Mouse (Mus musculus) lung, postnatal 0 days (tissue): ENCODE data around the gene Stard3. TPM values are rescaled to one million over a fixed set of nuclear protein-coding genes. Genes with fewer than 3 reads are reported as not detected.

ENCODE experiments used
- ATAC-seq: fragments of 200-750 bp; cut with Nextera tagmentation; 2 replicates; pipeline ENCODE4 v1.8.0; 2017; ENCODE audit warnings: moderate library complexity
- DNase-seq: peaks from one replicate; pipeline ENCODE4 v3.0.0-alpha.2; 2016; ENCODE audit warnings: low spot score
- H3K27ac ChIP-seq: fragments of 300-500 bp; sonication (generic); 2 replicates; pipeline ENCODE4 v1.5.1; 2014; ENCODE audit warnings: antibody characterized with exemption, mild to moderate bottlenecking, low read length, mixed read lengths
- H3K27me3 ChIP-seq: fragments of 300-500 bp; sonication (generic); replicated peaks from 2 replicates; pipeline ENCODE4 v1.6.1; 2014; ENCODE audit warnings: low read length, mixed read lengths; ENCODE audit not compliant: insufficient read depth
- H3K36me3 ChIP-seq: fragments of 300-500 bp; sonication (generic); 2 replicates; pipeline ENCODE4 v1.6.1; 2014; ENCODE audit warnings: low read length, mixed read lengths; ENCODE audit not compliant: insufficient read depth
- H3K4me1 ChIP-seq: fragments of 300-500 bp; sonication (generic); 2 replicates; pipeline ENCODE4 v1.6.1; 2014; ENCODE audit warnings: antibody characterized with exemption, low read depth, low read length, mixed read lengths; ENCODE audit not compliant: insufficient read depth
- H3K4me2 ChIP-seq: fragments of 300-500 bp; sonication (generic); replicated peaks from 2 replicates; pipeline ENCODE4 v1.6.1; 2014; ENCODE audit warnings: low read depth, mild to moderate bottlenecking, low read length, moderate library complexity, mixed read lengths
- H3K4me3 ChIP-seq: fragments of 300-500 bp; sonication (generic); 2 replicates; pipeline ENCODE4 v1.5.1; 2014; ENCODE audit warnings: low read depth, low read length
- H3K9ac ChIP-seq: fragments of 300-500 bp; sonication (generic); replicated peaks from 2 replicates; pipeline ENCODE4 v1.6.1; 2014; ENCODE audit warnings: low read depth, mild to moderate bottlenecking
- H3K9me3 ChIP-seq: fragments of 300-500 bp; sonication (generic); 2 replicates; pipeline ENCODE4 v1.6.1; 2016; ENCODE audit warnings: low read length, mixed read lengths
- CTCF ChIP-seq: IDR thresholded peaks from 2 replicates; pipeline ENCODE4 v1.5.1; 2016; ENCODE audit warnings: antibody characterized with exemption, mild to moderate bottlenecking
- EP300 ChIP-seq: IDR thresholded peaks from 2 replicates; pipeline ENCODE4 v1.6.1; 2016; ENCODE audit warnings: antibody characterized with exemption, mild to moderate bottlenecking, control low read depth
- WGBS: fragments of 180-500 bp; shearing (Covaris S2); extraction: QIAGEN DNeasy Blood & Tissue Kit; methylation state at CpG from one replicate; pipeline ENCODE4 v1.1.7; 2014; 5-methylcytosine and 5-hydroxymethylcytosine counted together
- polyA plus RNA-seq: library from polyadenylated mRNA; unstranded; fragments of >200 nt; fragmentation: Nextera tagmentation; extraction: Ambion mirVana; gene quantifications from 2 replicates; pipeline ENCODE4 v1.2.1, GENCODE M21; 2015

Stard3 gene
- polyA plus RNA-seq, 1 experiment from 2014 or later: 73.1 TPM

- ATAC-seq (peak; percentile 57), DNase-seq (peak; percentile 78)
These were observed 590 bp upstream of the Stard3 start for GRCm38 (mm10) chr11:98357396-98358160.

DNA sequence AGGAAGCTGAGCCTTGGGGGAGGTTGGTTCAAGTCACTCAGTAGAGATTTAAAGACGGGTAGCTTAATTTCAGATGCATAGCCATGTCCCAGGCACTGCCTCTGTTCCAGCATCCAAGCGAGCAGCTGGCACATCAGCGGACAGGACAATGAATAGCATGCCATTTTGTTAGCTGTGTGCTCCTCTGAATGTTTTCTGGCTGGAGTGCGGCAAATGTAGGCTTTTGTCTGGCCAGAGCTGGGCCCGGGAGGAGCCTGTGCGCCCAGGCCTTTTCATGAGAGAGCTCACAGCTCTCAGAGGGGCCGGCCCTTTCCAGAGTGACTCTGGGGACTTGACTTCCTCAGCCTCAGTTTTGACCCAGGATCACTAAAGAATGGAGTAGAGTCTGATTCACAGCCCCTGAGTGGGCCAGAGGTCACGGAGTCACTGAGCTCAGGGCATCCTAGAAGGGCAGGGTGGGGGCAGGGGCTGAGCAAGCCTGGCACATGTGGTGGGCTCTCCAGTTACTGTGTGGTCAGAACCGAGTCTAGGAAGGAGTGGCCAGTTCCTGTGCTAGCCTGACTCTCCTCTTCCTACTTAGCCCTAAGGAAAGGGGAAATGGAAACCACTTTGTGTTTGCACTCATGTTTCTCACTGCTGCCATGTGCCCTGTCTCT lies 2.8 kb downstream of the Stard3 start:
- WGBS: 65% methylated on average over 9 of the region's 9 CpGs
- peaks cover 44% of the 10 kb centered on the region for H3K4me1 ChIP-seq
- no peak overlapping the region for H3K4me3 ChIP-seq
- H3K9me3 ChIP-seq: no peaks in the 10 kb centered on the region
- H3K4me2 ChIP-seq: peak overlapping the region; percentile 14
- no peaks in the 10 kb centered on the region for H3K36me3 ChIP-seq
- no peak for TF ChIP-seq CTCF
- no peak for TF ChIP-seq EP300
- ATAC-seq (no peak), DNase-seq (peak; percentile 50)
- H3K27me3 ChIP-seq: no peaks in the 10 kb centered on the region
- H3K27ac ChIP-seq: peak overlapping the region; percentile 76
- no peak overlapping the region for H3K9ac ChIP-seq

More at GRCm38 (mm10) chr11:98357396-98358160, 590 bp upstream of the Stard3 start:
- TF ChIP-seq EP300 (peak; percentile 75), CTCF (no peak)
- no peaks in the 10 kb centered on the region for H3K27me3 ChIP-seq
- WGBS: 3% methylated on average over 13 of the region's 13 CpGs
- H3K9me3 ChIP-seq: no peaks in the 10 kb centered on the region
- peak overlapping the region; percentile 59 for H3K4me2 ChIP-seq
- peak overlapping the region; percentile 74; the same call in 1 of the 2 replicates for H3K9ac ChIP-seq
- H3K4me1 ChIP-seq: peaks cover 39% of the 10 kb centered on the region
- no peaks in the 10 kb centered on the region for H3K36me3 ChIP-seq
- H3K27ac ChIP-seq: peak overlapping the region; percentile 97
- H3K4me3 ChIP-seq: peak overlapping the region; percentile 85

DNA sequence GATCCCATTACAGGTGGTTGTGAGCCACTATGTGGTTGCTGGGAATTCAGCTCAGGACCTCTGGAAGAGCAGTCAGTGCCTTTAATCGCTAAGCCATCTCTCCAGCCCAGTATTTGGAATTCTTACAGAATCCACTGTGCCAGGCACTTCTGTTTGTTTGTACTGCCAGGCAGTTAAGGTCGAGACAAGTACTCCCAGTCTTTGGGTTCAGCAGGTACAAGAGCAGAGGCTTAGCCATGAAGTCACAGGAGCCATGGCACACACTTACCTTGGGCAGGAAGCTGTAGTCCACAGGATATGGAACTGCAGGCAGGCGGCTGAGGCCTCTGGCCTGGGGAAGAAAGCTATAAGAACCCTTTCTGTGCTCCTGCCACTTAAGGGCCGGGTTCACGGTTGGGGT lies 5.6 kb downstream of the Stard3 start:
- Histone ChIP-seq H3K27ac (peak overlapping the region; percentile 84), H3K4me3 (no peak overlapping the region), H3K4me1 (peaks cover 33% of the 10 kb centered on the region), H3K4me2 (0 out of 2 replicates have a peak overlapping the region, but pooled peaks have one; percentile 14), H3K9ac (no peak overlapping the region), H3K9me3 (no peaks in the 10 kb centered on the region), H3K27me3 (no peaks in the 10 kb centered on the region), H3K36me3 (no peaks in the 10 kb centered on the region)
- WGBS: 50% methylated on average over 5 of the region's 5 CpGs
- ATAC-seq (peak; percentile 88), DNase-seq (peak; percentile 78)
- TF ChIP-seq CTCF (no peak), EP300 (0 out of 2 replicates have a peak, but pooled peaks have one; percentile 43)

GRCm38 (mm10) chr11:98364410-98364809 lies 6.2 kb downstream of the Stard3 start:
- Histone ChIP-seq H3K27ac (peak overlapping the region; percentile 84), H3K9me3 (no peaks in the 10 kb centered on the region), H3K4me2 (0 out of 2 replicates have a peak overlapping the region, but pooled peaks have one; percentile 14), H3K4me1 (peaks cover 27% of the 10 kb centered on the region), H3K27me3 (no peaks in the 10 kb centered on the region), H3K4me3 (no peak overlapping the region), H3K36me3 (no peaks in the 10 kb centered on the region), H3K9ac (no peak overlapping the region)
- peak; percentile 68 for ATAC-seq
- DNase-seq: peak; percentile 66
- no peak for TF ChIP-seq CTCF
- 0 out of 2 replicates have a peak, but pooled peaks have one; percentile 19 for TF ChIP-seq EP300
- WGBS: 68% methylated on average over 5 of the region's 5 CpGs

DNA sequence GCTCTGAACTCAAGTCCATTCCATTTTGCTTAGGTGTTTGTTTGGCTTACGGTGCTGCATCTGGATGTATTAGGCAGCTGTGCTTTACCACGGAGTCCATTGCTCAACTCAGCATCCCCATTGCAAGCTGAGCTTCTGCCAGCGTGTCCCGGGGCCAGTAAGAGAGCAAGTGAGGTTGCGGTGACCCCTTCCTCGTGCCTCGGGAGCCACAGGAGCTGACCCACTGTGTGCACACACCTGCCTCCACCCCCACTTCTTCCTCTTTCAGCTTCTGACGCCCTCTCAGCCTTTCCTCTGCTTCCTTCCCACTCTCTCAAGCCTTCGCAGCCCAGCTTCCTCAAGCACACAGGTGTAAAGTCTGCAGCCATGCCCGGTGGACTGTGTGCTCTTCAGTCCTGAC lies 8.1 kb downstream of the Stard3 start:
- Histone ChIP-seq H3K27me3 (no peaks in the 10 kb centered on the region), H3K4me3 (no peak overlapping the region), H3K27ac (no peak overlapping the region), H3K36me3 (no peaks in the 10 kb centered on the region), H3K4me1 (peaks cover 17% of the 10 kb centered on the region), H3K9me3 (no peaks in the 10 kb centered on the region), H3K4me2 (no peak overlapping the region), H3K9ac (no peak overlapping the region)
- WGBS: 63% methylated on average over 10 of the region's 10 CpGs
- no peak for ATAC-seq
- DNase-seq: no peak
- TF ChIP-seq EP300: no peak
- TF ChIP-seq CTCF: no peak

DNA sequence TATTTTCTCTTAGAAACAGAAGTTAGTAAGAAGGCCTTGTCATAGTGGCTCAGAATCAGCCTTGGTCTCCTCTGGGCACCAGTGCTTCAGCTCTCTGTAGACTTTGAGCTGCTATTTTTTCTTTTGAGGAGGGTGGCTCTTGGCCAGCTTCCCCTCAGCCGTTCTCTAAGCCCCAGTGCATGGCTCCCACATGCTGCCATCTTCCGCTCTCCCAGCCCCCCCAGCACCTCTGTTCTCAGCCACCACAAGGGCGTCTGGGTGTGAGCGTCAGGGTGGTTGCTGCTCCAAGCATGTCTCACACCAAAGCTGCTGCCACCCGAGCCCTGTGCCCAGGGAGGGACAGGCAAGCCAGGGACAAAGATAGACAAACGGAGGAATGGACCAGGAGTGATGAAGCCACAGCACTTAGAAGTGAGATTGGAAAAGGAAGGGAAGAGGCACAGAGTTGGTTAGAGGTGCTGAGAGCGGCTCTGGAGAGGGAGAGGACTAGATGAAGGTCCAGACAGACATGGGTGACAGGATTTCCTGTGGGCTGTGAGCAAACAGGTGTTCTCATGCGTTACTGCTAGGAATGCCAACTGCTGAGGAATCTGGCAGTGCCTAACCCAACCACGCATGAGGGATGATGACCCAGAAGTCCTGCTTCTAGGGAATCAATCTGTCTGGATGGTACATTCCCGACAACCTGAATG lies 9.1 kb downstream of the Stard3 start:
- H3K9ac ChIP-seq: no peak overlapping the region
- WGBS: 70% methylated on average over 10 of the region's 10 CpGs
- no peaks in the 10 kb centered on the region for H3K27me3 ChIP-seq
- no peak overlapping the region for H3K27ac ChIP-seq
- H3K4me3 ChIP-seq: no peak overlapping the region
- no peak for DNase-seq
- H3K9me3 ChIP-seq: no peaks in the 10 kb centered on the region
- H3K36me3 ChIP-seq: no peaks in the 10 kb centered on the region
- ATAC-seq: no peak
- TF ChIP-seq EP300 (no peak), CTCF (no peak)
- no peak overlapping the region for H3K4me2 ChIP-seq
- peaks cover 10% of the 10 kb centered on the region; the same call in 1 of the 2 replicates for H3K4me1 ChIP-seq
